Comparison of ENCODE assay signal across 11 mouse cellular contexts in genomic region chr4:145052282-145052681, GRCm38 (mm10).
DNase-seq lines count a peak whose midpoint lies in the region; ATAC-seq and TF ChIP-seq lines count a peak whose summit lies in the region.
"Had no signal": no experiment of that assay in that cellular context is flagged by ENCODE, and none has a peak within 500 bp of the region (broad histone marks: within the 10 kb centered on the region; RNA-seq: fewer than 3 reads in every experiment).

No protein-coding gene starts in this region.

- H3K4me2 ChIP-seq in embryonic facial prominence, embryonic 12.5 days (replicated peaks) = no peak overlapping the region
- H3K4me2 ChIP-seq in hindbrain, postnatal 0 days (ENCODE audit: low read depth, low read length) = no peak overlapping the region
- no peak overlapping the region for H3K4me2 ChIP-seq in liver, embryonic 11.5 days

- H3K4me1 ChIP-seq in embryonic facial prominence, embryonic 12.5 days = peaks cover 30% of the 10 kb centered on the region
- peaks cover 51% of the 10 kb centered on the region for H3K4me1 ChIP-seq in limb, embryonic 10.5 days
- no peaks in the 10 kb centered on the region for H3K4me1 ChIP-seq in hindbrain, postnatal 0 days (ENCODE audit: insufficient read depth, low read length)
- peaks cover 12% of the 10 kb centered on the region for H3K4me1 ChIP-seq in liver, embryonic 11.5 days (replicated peaks; ENCODE audit: control insufficient read depth, insufficient read depth, low read length)

- no peak for ATAC-seq in embryonic facial prominence, embryonic 12.5 days (ENCODE audit: insufficient number of reproducible peaks, insufficient read depth, low FRiP score, low TSS enrichment)
- ATAC-seq in hindbrain, postnatal 0 days = no peak
- ATAC-seq in liver, embryonic 11.5 days (replicated peaks; ENCODE audit: low FRiP score) = no peak

- TF ChIP-seq CTCF in layer of hippocampus, adult 2 months (conservative IDR thresholded peaks at IDR 0.05) = no peak
- TF ChIP-seq CTCF in hindbrain, postnatal 0 days (IDR thresholded peaks at IDR 0.05; ENCODE audit: low read depth) = no peak

- 73% methylated on average over 3 of the region's 3 CpGs for WGBS in embryonic facial prominence, embryonic 12.5 days
- 89% methylated on average over 3 of the region's 3 CpGs for WGBS in limb, embryonic 10.5 days
- whole genome bisulfite sequencing in hindbrain, postnatal 0 days = 88% methylated on average over 3 of the region's 3 CpGs
- WGBS in liver, embryonic 11.5 days = 84% methylated on average over 3 of the region's 3 CpGs

- peaks cover 28% of the 10 kb centered on the region for H3K36me3 ChIP-seq in embryonic facial prominence, embryonic 12.5 days
- peaks cover 45% of the 10 kb centered on the region for H3K36me3 ChIP-seq in limb, embryonic 10.5 days
- peaks cover 35% of the 10 kb centered on the region for H3K36me3 ChIP-seq in hindbrain, postnatal 0 days (ENCODE audit: insufficient read depth, low read length)
- H3K36me3 ChIP-seq in liver, embryonic 11.5 days (ENCODE audit: control insufficient read depth, insufficient read depth, low read length) = peaks cover 8% of the 10 kb centered on the region; the same call in 1 of the 2 replicates

- H3K9ac ChIP-seq in embryonic facial prominence, embryonic 12.5 days = no peak overlapping the region
- H3K9ac ChIP-seq in hindbrain, postnatal 0 days (replicated peaks; ENCODE audit: low read length) = no peak overlapping the region
- H3K9ac ChIP-seq in liver, embryonic 11.5 days (ENCODE audit: low read depth, low read length) = no peak overlapping the region
- H3K9ac ChIP-seq: forebrain, postnatal 0 days had no signal

- peak overlapping the region; percentile 63 for H3K27ac ChIP-seq in layer of hippocampus, adult 2 months
- H3K27ac ChIP-seq in embryonic facial prominence, embryonic 12.5 days = peak overlapping the region; percentile 76
- peak overlapping the region; percentile 84 for H3K27ac ChIP-seq in limb, embryonic 10.5 days
- H3K27ac ChIP-seq in hindbrain, postnatal 0 days = no peak overlapping the region
- no peak overlapping the region for H3K27ac ChIP-seq in liver, embryonic 11.5 days (ENCODE audit: low read depth, low read length)

- H3K4me3 ChIP-seq in layer of hippocampus, adult 2 months = no peak overlapping the region
- no peak overlapping the region for H3K4me3 ChIP-seq in embryonic facial prominence, embryonic 12.5 days
- H3K4me3 ChIP-seq in limb, embryonic 10.5 days = no peak overlapping the region
- H3K4me3 ChIP-seq in hindbrain, postnatal 0 days (ENCODE audit: low read length) = no peak overlapping the region
- H3K4me3 ChIP-seq in liver, embryonic 11.5 days (ENCODE audit: low read depth, low read length) = no peak overlapping the region

- H3K9me3 ChIP-seq in embryonic facial prominence, embryonic 12.5 days = no peaks in the 10 kb centered on the region
- no peaks in the 10 kb centered on the region for H3K9me3 ChIP-seq in limb, embryonic 10.5 days (replicated peaks)
- no peaks in the 10 kb centered on the region for H3K9me3 ChIP-seq in hindbrain, postnatal 0 days (ENCODE audit: low read length)
- no peaks in the 10 kb centered on the region for H3K9me3 ChIP-seq in liver, embryonic 11.5 days (ENCODE audit: control insufficient read depth, low read length)

- no peak for DNase-seq in layer of hippocampus, adult 2 months (ENCODE audit: low spot score in 2 of 2)
- no peak for DNase-seq in layer of hippocampus, adult 8-10 months (ENCODE audit: low spot score in 2 of 2)
- DNase-seq in kidney, adult 11 months = peak; percentile 62
- no peak for DNase-seq in limb, embryonic 10.5 days (ENCODE audit: low spot score)
- no peak for DNase-seq in cerebellum, postnatal 36 days
- no peak for DNase-seq in hindbrain, postnatal 0 days (ENCODE audit: low spot score)
- DNase-seq in liver, embryonic 11.5 days (ENCODE audit: low spot score) = no peak
- DNase-seq: embryo, embryonic 11 days; thymus, postnatal 4 days had no signal

- no peaks in the 10 kb centered on the region for H3K27me3 ChIP-seq in embryonic facial prominence, embryonic 12.5 days
- no peaks in the 10 kb centered on the region for H3K27me3 ChIP-seq in limb, embryonic 10.5 days (ENCODE audit: low read depth, poor library complexity, severe bottlenecking)
- H3K27me3 ChIP-seq in hindbrain, postnatal 0 days (ENCODE audit: insufficient read depth, low read length) = no peaks in the 10 kb centered on the region
- H3K27me3 ChIP-seq in liver, embryonic 11.5 days (replicated peaks; ENCODE audit: control insufficient read depth, insufficient read depth, low read length) = no peaks in the 10 kb centered on the region

Comparison
In these comparisons a context has a peak if more than half of its experiments do, and no peak if none do; other contexts are left out.
1. H3K27ac ChIP-seq: peak in layer of hippocampus, adult 2 months (single experiment), embryonic facial prominence, embryonic 12.5 days (single experiment) and limb, embryonic 10.5 days (single experiment); none in hindbrain, postnatal 0 days (single experiment) and liver, embryonic 11.5 days (single experiment).